Comparison of ENCODE assay signal across 13 mouse cellular contexts in the genomic region with DNA sequence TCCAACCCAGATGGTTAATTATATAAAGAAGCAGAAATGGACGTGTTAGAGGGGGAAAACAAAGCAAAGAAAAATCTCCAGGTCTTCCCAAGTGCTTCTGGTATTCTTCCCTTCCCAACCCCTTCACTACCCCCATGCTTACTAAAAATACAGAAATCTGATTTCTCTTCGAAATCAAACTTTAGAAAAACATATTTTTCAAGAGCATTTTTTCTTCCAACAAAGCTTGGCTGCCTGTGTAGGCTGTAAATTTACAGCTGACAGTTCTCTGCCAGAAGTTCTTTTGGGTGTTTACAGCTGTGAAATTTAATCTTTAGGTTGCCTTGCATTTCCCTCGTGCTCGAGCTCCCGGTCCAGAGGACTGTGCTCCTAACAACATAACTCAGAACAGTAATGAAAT.
DNase-seq lines count a peak whose midpoint lies in the region; ATAC-seq and TF ChIP-seq lines count a peak whose summit lies in the region.
"Had no signal": no experiment of that assay in that cellular context is flagged by ENCODE, and none has a peak within 500 bp of the region (broad histone marks: within the 10 kb centered on the region; RNA-seq: fewer than 3 reads in every experiment).

No protein-coding gene starts in this region.

- WGBS in kidney, embryonic 15.5 days = 14% methylated on average over 5 of the region's 5 CpGs
- 36% methylated on average over 5 of the region's 5 CpGs for WGBS in lung, embryonic 16.5 days
- 27% methylated on average over 5 of the region's 5 CpGs for WGBS in stomach, embryonic 15.5 days

- 0 out of 2 replicates have a peak, but pooled peaks cover 5% of the 10 kb centered on the region for H3K4me1 ChIP-seq in kidney, embryonic 15.5 days
- peaks cover 4% of the 10 kb centered on the region; the same call in 1 of the 2 replicates for H3K4me1 ChIP-seq in lung, embryonic 16.5 days (replicated peaks; ENCODE audit: control insufficient read depth, insufficient read depth, low read length)
- no peaks in the 10 kb centered on the region; the same call in 1 of the 2 replicates for H3K4me1 ChIP-seq in embryonic fibroblast, embryonic 13.5 days (ENCODE audit: control insufficient read depth, insufficient read depth, low read length)
- 0 out of 2 replicates have a peak, but pooled peaks cover 3% of the 10 kb centered on the region for H3K4me1 ChIP-seq in stomach, embryonic 15.5 days

- DNase-seq in kidney, postnatal 14 days = no peak
- no peak for DNase-seq in lung, adult 18-20 months
- DNase-seq in thymus, postnatal 10 days (ENCODE audit: low spot score in 2 of 2) = no peak
- DNase-seq: cerebellum, adult 2 months; embryo, embryonic 11 days had no signal

- H3K4me2 ChIP-seq in kidney, embryonic 15.5 days = peak overlapping the region; percentile 21; the same call in 1 of the 2 replicates
- peak overlapping the region; percentile 16; the same call in 1 of the 2 replicates for H3K4me2 ChIP-seq in lung, embryonic 16.5 days (ENCODE audit: low read depth, low read length)
- H3K4me2 ChIP-seq in stomach, embryonic 15.5 days = peak overlapping the region; percentile 11; the same call in 1 of the 2 replicates
- H3K4me2 ChIP-seq: midbrain, embryonic 11.5 days had no signal

- 0 out of 2 replicates have a peak overlapping the region, but pooled peaks have one; percentile 54 for H3K27ac ChIP-seq in kidney, embryonic 15.5 days
- 0 out of 2 replicates have a peak overlapping the region, but pooled peaks have one; percentile 13 for H3K27ac ChIP-seq in lung, embryonic 16.5 days (ENCODE audit: low read length)
- H3K27ac ChIP-seq in embryonic fibroblast, embryonic 13.5 days (ENCODE audit: insufficient read depth, low read length) = peak overlapping the region; percentile 49; the same call in 1 of the 2 replicates
- H3K27ac ChIP-seq in stomach, embryonic 15.5 days = peak overlapping the region; percentile 18

- no peak for ATAC-seq in kidney, embryonic 15.5 days (replicated peaks; ENCODE audit: low FRiP score)
- ATAC-seq in lung, embryonic 16.5 days (ENCODE audit: low read depth) = peak; percentile 78
- 0 out of 2 replicates have a peak, but pooled peaks have one; percentile 35 for ATAC-seq in stomach, embryonic 15.5 days (ENCODE audit: insufficient read depth, low FRiP score, low read depth)
- ATAC-seq: activated CD4-positive, CD25-positive, alpha-beta regulatory T cell, adult 4 months; CD4-positive, CD25-positive, alpha-beta regulatory T cell, adult 4 months; lung, postnatal 0 days had no signal

- TF ChIP-seq CTCF in embryonic fibroblast, embryonic 13.5 days (IDR thresholded peaks at IDR 0.05; ENCODE audit: borderline replicate concordance, insufficient read depth, low read length) = no peak

- H3K4me3 ChIP-seq in kidney, embryonic 15.5 days (replicated peaks) = no peak overlapping the region
- no peak overlapping the region for H3K4me3 ChIP-seq in lung, embryonic 16.5 days (ENCODE audit: low read length)
- H3K4me3 ChIP-seq in embryonic fibroblast, embryonic 13.5 days (ENCODE audit: insufficient read depth, low read length) = no peak overlapping the region
- no peak overlapping the region for H3K4me3 ChIP-seq in stomach, embryonic 15.5 days (replicated peaks)

- H3K27me3 ChIP-seq in kidney, embryonic 15.5 days = no peaks in the 10 kb centered on the region
- H3K27me3 ChIP-seq in lung, embryonic 16.5 days (ENCODE audit: control insufficient read depth, insufficient read depth, low read depth, low read length) = no peaks in the 10 kb centered on the region
- no peaks in the 10 kb centered on the region for H3K27me3 ChIP-seq in stomach, embryonic 15.5 days (replicated peaks)

- 0 out of 2 replicates have a peak, but pooled peaks cover 3% of the 10 kb centered on the region for H3K9me3 ChIP-seq in kidney, embryonic 15.5 days (replicated peaks)
- H3K9me3 ChIP-seq in lung, embryonic 16.5 days (ENCODE audit: control insufficient read depth, low read length) = no peaks in the 10 kb centered on the region
- H3K9me3 ChIP-seq in stomach, embryonic 15.5 days = no peaks in the 10 kb centered on the region

- no peak overlapping the region for H3K9ac ChIP-seq in kidney, embryonic 15.5 days
- H3K9ac ChIP-seq in lung, embryonic 16.5 days (ENCODE audit: low read length) = no peak overlapping the region
- H3K9ac ChIP-seq in stomach, embryonic 15.5 days = no peak overlapping the region

- no peaks in the 10 kb centered on the region for H3K36me3 ChIP-seq in kidney, embryonic 15.5 days
- H3K36me3 ChIP-seq in lung, embryonic 16.5 days (ENCODE audit: control insufficient read depth, insufficient read depth, low read length) = no peaks in the 10 kb centered on the region
- H3K36me3 ChIP-seq in stomach, embryonic 15.5 days = no peaks in the 10 kb centered on the region

- TF ChIP-seq POLR2A in embryonic fibroblast, embryonic 13.5 days (IDR thresholded peaks at IDR 0.05; ENCODE audit: low read depth, low read length) = no peak
